Mouse (Mus musculus) lung, adult 2 months (tissue): ENCODE measurements at regions not wholly inside any gene's neighbourhood (a gene's known extent, or its start where the extent isn't known, plus 50 kb on each side); places are given as distances from the start of the nearest gene placed in this dataset.

ENCODE experiments used
- CTCF ChIP-seq: fragments of 200-500 bp; IDR thresholded peaks from 2 replicates; pipeline ENCODE4 v1.5.1; 2011; ENCODE audit warnings: mild to moderate bottlenecking, low read length, control low read depth; ENCODE audit not compliant: insufficient read depth
- POLR2A ChIP-seq: fragments of 200-500 bp; IDR thresholded peaks from 2 replicates; pipeline ENCODE4 v1.6.1; 2011; ENCODE audit warnings: low read depth, mild to moderate bottlenecking, control low read depth, low read length, borderline replicate concordance; ENCODE audit errors: extremely low read depth

DNA sequence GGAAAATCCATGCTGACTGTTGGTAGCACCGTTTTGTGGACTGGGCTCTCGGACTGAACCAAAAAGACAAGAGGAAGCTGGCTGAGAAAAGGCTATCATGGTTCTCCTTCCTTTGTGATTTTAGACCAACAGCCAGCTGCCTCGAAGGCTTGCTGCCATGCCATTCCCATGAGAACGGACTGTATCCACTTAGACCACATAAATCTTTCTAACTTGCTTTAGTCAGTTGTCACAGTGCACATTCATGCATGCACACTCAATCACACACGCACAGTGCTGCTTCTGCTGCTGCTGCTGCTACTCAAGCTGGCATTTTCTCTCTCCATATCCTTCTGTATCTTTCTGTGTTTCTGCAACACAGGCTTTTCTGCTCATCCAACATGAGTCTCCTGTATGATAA is 1405.8 kb downstream of the Gsdmc2 start:
- TF ChIP-seq CTCF (no peak), POLR2A (no peak)
